Mouse (Mus musculus) central nervous system, embryonic 14 days (tissue): Measurements from ENCODE around the gene 4933407L21Rik. TPM values are rescaled to one million over a fixed set of nuclear protein-coding genes. Genes with fewer than 3 reads are reported as not detected.

Experiments used
- polyA plus RNA-seq: library from polyadenylated mRNA; depleted of rRNA; stranded (reverse); fragments of >200 nt; gene quantifications from 2 replicates; pipeline ENCODE4 v1.2.3, GENCODE M21; 2012; rRNA removed

The 4933407L21Rik gene
- polyA plus RNA-seq, result 6.2 and 6.9 TPM in 2 replicates

GRCm38 (mm10) chr1:85928057-85928687 lies at the start of gene 4933407L21Rik:
Gene 4933407L21Rik (plus strand): TSS chr1:85928483.

DNA sequence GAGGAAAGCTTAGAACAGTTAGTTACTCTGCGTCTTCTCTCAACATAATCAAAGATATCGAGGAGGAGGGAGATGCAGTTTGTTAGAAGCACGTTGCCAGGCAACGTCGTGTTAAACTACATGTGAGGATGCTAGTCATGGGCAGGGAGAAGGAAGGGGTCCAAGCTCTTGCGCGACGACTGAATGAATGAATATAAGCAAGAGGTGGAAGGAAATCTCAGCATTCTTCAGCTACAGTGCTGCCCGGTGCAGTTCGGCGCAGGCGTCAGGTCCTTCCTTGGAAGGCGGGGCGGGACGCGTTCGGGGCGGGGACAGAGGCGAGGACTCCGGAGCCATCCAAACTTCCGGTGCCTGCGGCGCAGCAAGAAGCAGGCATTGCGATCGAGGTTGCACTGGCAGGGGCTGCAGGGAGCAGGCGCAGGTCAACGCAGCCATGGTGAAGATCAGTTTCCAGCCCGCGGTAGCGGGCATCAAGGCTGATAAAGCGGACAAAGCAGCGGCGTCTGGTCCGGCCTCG lies 34.0 kb upstream of the 4933407L21Rik start, which contains the start of gene Itm2c:
Gene Itm2c (plus strand): TSS at position 51 of the 517 bp plus-strand sequence.

GRCm38 (mm10) chr1:85960873-85961272 lies 32.6 kb downstream of the 4933407L21Rik start, which contains the start of gene Gpr55:
Gene Gpr55 (minus strand): TSS chr1:85961007.

Other genes starting within 250 kb of the 4933407L21Rik start
- 1.0 and 2.4 TPM in 2 replicates for gene A630001G21Rik, start 149.8 kb upstream of the 4933407L21Rik start, polyA plus RNA-seq
- gene Cab39, start 135.0 kb upstream of the 4933407L21Rik start, polyA plus RNA-seq, result 91.7 and 103 TPM in 2 replicates
- gene Itm2c, start 34.2 kb upstream of the 4933407L21Rik start, polyA plus RNA-seq, result 156 and 169 TPM in 2 replicates
- gene Gpr55, start 32.5 kb downstream of the 4933407L21Rik start, polyA plus RNA-seq, result 0.01 and 0.02 TPM in 2 replicates
- 0.23 TPM in 1 of 2 replicates, not detected in the other for gene Spata3, start 88.3 kb downstream of the 4933407L21Rik start, polyA plus RNA-seq
- gene 2810459M11Rik, start 117.4 kb downstream of the 4933407L21Rik start, polyA plus RNA-seq, result 5.5 and 7.3 TPM in 2 replicates
- 90.3 and 91.2 TPM in 2 replicates for gene Psmd1, start 135.9 kb downstream of the 4933407L21Rik start, polyA plus RNA-seq
- gene Htr2b, start 183.5 kb downstream of the 4933407L21Rik start, polyA plus RNA-seq, result 0.05 and 0.13 TPM in 2 replicates
- 2.3 and 2.5 TPM in 2 replicates for gene Gm21972, start 205.2 kb downstream of the 4933407L21Rik start, polyA plus RNA-seq
- 23.8 and 24.3 TPM in 2 replicates for gene Armc9, start 226.3 kb downstream of the 4933407L21Rik start, polyA plus RNA-seq